Mouse (Mus musculus) liver, embryonic 14.5 days (tissue): ENCODE results near the gene Itpr3.

ENCODE experiments used
- CTCF ChIP-seq: IDR thresholded peaks from 2 replicates; pipeline ENCODE4 v1.5.1; 2016; ENCODE audit warnings: antibody characterized with exemption, low read depth, control low read depth
- EP300 ChIP-seq: IDR thresholded peaks from 2 replicates; pipeline ENCODE4 v1.6.1; 2016; ENCODE audit warnings: antibody characterized with exemption, low read depth

DNA sequence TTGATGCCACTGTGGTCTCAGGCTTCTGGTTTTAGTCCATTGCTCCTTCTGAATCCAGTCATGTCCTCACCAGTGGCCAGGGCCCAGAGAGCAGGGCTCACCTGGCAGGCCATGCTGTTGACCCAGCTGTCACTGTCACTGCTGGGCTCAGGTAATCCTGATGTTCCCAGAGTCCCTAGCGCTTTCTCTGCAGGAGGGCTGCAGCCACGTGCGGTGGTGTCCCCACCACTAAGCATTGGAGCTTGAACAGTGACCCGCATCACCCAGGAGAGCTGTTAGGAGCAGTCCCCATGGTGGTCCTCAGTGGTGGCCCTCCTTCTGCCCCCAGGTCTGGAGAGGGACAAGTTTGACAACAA, 62.4 kb downstream of the Itpr3 start:
- no peak for TF ChIP-seq CTCF
- no peak for TF ChIP-seq EP300
